Mouse (Mus musculus) E14TG2a.4 (cell line): ENCODE measurements around the gene Nipsnap2.

ENCODE experiments used
- CTCF ChIP-seq: conservative IDR thresholded peaks from 2 replicates; pipeline ENCODE4 v1.5.1; 2014; ENCODE audit warnings: low read length
- POU5F1 ChIP-seq: IDR thresholded peaks from 2 replicates; pipeline ENCODE4 v1.6.1; 2014; ENCODE audit warnings: low read length, borderline replicate concordance

DNA sequence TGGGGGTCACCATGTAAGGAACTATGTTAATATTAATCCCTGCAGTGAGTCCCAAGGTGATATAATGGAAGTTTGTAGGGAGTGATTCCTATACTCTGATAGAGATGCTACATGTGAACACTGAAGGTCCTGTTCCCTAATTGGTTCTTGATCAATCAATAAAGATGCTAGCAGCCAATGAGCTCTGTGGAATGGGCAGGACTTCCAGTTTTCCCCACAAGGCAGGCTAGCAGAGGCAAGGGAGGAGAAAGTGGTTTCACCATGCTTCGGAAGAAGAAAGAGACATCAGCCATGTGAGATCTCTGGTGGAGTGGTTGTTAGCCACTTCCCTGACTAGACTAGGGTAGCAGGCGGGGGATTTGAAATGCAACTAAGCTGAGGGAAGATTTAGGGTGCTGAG lies 24.4 kb upstream of the Nipsnap2 start:
- TF ChIP-seq CTCF (no peak), POU5F1 (no peak)
